Mouse (Mus musculus) lung, embryonic 16.5 days (tissue): ENCODE results near the gene Coro7. TPM values are rescaled to one million over a fixed set of nuclear protein-coding genes. Genes with fewer than 3 reads are reported as not detected.
A peak's percentile ranks its signal among the peaks of the same experiment; 100 is the strongest.
"Not testable (repeated sequence)": the region's sequence is repeated elsewhere in the genome, so short reads cannot be mapped to it uniquely, and the experiment has no call there.

ENCODE experiments used
- ATAC-seq: fragments of 200-750 bp; cut with Nextera tagmentation; 2 replicates; pipeline ENCODE4 v1.8.0; 2017; ENCODE audit warnings: low read depth, mild to moderate bottlenecking, moderate library complexity
- H3K27ac ChIP-seq: fragments of 300-500 bp; sonication (generic); 2 replicates; pipeline ENCODE4 v1.5.1; 2014; ENCODE audit warnings: mild to moderate bottlenecking, control low read depth, low read length
- H3K27me3 ChIP-seq: fragments of 300-500 bp; sonication (generic); 2 replicates; pipeline ENCODE4 v1.6.1; 2014; ENCODE audit warnings: low read depth, low read length, mixed read lengths; ENCODE audit not compliant: control insufficient read depth, insufficient read depth
- H3K36me3 ChIP-seq: fragments of 300-500 bp; sonication (generic); 2 replicates; pipeline ENCODE4 v1.6.1; 2014; ENCODE audit warnings: low read length; ENCODE audit not compliant: control insufficient read depth, insufficient read depth
- H3K4me1 ChIP-seq: fragments of 300-500 bp; sonication (generic); replicated peaks from 2 replicates; pipeline ENCODE4 v1.6.1; 2014; ENCODE audit warnings: low read length, mixed read lengths; ENCODE audit not compliant: control insufficient read depth, insufficient read depth
- H3K4me2 ChIP-seq: fragments of 300-500 bp; sonication (generic); 2 replicates; pipeline ENCODE4 v1.6.1; 2014; ENCODE audit warnings: low read depth, low read length, control low read depth
- H3K4me3 ChIP-seq: fragments of 300-500 bp; sonication (generic); 2 replicates; pipeline ENCODE4 v1.5.1; 2014; ENCODE audit warnings: mild to moderate bottlenecking, low read length, control low read depth
- H3K9ac ChIP-seq: fragments of 300-500 bp; sonication (generic); 2 replicates; pipeline ENCODE4 v1.6.1; 2014; ENCODE audit warnings: low read length, control low read depth
- H3K9me3 ChIP-seq: fragments of 300-500 bp; sonication (generic); 2 replicates; pipeline ENCODE4 v1.6.1; 2016; ENCODE audit warnings: low read length; ENCODE audit not compliant: control insufficient read depth
- WGBS: fragments of 180-500 bp; shearing (Covaris S2); extraction: QIAGEN DNeasy Blood & Tissue Kit; methylation state at CpG from one replicate; pipeline ENCODE4 v1.1.7; 2014; 5-methylcytosine and 5-hydroxymethylcytosine counted together
- polyA plus RNA-seq: library from polyadenylated mRNA; unstranded; fragments of >200 nt; fragmentation: Nextera tagmentation; extraction: Ambion mirVana; gene quantifications from 2 replicates; pipeline ENCODE4 v1.2.1, GENCODE M21; 2015

Gene Coro7
- polyA plus RNA-seq, 1 experiment from 2014 or later, result 18.3 TPM

DNA sequence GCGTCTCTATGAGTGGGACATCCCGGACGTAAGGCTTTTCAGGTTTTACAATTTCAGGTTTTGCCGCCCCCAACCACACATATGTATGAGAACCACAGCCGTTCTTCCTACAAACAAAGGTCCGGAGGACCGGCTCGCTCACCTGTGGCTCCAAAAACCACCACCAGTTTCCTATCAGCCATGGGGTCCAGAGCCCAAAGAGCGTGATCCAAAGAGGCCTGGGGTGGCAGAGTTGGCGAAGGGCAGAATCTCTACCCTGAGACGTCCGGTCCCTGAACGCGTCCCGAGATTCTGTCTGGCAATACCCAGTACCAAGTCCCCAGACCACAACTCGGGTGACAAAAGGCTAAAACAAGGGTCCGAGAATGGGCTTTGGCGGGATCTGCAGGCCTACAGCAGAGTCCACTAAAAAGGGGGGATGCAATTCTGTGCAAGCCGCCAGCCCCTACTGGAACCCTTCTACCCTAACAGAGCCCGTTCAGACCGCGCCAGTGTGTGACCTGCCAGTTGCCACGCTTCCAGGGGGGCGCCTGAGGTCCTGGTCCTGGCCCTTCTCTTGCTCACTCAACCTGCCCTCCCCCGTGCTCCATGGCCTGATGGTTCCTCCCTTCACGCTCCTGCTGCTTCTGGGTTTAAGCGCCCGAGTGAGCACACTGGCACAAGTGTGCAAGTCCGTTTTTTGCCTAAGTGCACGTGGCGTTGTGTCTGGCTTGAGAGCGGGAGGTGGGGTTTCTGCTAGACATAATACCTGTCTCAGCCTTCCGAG, 39.4 kb upstream of the Coro7 start, which contains the start of gene Nmral1:
Gene Nmral1, minus strand, starts transcription at position 604 of the 766 bp plus-strand sequence.
- Histone ChIP-seq H3K27ac (peak within 1 kb of the TSS; percentile 63), H3K9ac (peak within 1 kb of the TSS; percentile 82), H3K36me3 (peaks cover 10% of the 10 kb centered on the region), H3K4me3 (peak within 1 kb of the TSS; percentile 71), H3K4me2 (peak within 1 kb of the TSS; percentile 56), H3K4me1 (peaks cover 9% of the 10 kb centered on the region), H3K9me3 (no peaks in the 10 kb centered on the region), H3K27me3 (no peaks in the 10 kb centered on the region)
- 14% methylated on average over 33 of the region's 33 CpGs for WGBS
- ATAC-seq, result peak; percentile 89

DNA sequence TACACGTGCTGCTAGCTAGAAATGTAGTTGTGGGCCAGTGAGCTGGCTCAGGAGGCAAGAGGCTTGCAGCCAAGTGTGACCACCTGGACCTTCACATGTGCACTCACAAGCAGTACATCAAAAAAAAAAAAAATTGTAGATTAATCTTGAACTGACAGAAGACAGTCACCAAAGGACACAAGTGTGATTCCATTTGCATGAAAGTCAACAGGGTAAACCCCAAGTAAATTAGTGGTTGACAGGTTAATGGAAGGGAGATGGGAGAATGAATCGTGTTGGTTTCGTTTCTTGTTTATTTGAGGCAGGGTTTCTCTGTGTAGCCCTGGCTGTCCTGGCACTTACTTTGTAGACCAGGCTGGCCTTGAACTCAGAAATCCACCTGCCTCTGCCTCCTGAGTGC, 38.3 kb upstream of the Coro7 start:
- no peaks in the 10 kb centered on the region for H3K9me3 ChIP-seq
- H3K4me3 ChIP-seq, result peak overlapping the region; percentile 71
- H3K4me1 ChIP-seq, result peaks cover 9% of the 10 kb centered on the region
- 46% methylated on average over 3 of the region's 3 CpGs for WGBS
- peaks cover 10% of the 10 kb centered on the region for H3K36me3 ChIP-seq
- no peak for ATAC-seq
- H3K27ac ChIP-seq, result no peak overlapping the region
- H3K27me3 ChIP-seq, result no peaks in the 10 kb centered on the region
- H3K9ac ChIP-seq, result peak overlapping the region; percentile 82
- peak overlapping the region; percentile 56 for H3K4me2 ChIP-seq

DNA sequence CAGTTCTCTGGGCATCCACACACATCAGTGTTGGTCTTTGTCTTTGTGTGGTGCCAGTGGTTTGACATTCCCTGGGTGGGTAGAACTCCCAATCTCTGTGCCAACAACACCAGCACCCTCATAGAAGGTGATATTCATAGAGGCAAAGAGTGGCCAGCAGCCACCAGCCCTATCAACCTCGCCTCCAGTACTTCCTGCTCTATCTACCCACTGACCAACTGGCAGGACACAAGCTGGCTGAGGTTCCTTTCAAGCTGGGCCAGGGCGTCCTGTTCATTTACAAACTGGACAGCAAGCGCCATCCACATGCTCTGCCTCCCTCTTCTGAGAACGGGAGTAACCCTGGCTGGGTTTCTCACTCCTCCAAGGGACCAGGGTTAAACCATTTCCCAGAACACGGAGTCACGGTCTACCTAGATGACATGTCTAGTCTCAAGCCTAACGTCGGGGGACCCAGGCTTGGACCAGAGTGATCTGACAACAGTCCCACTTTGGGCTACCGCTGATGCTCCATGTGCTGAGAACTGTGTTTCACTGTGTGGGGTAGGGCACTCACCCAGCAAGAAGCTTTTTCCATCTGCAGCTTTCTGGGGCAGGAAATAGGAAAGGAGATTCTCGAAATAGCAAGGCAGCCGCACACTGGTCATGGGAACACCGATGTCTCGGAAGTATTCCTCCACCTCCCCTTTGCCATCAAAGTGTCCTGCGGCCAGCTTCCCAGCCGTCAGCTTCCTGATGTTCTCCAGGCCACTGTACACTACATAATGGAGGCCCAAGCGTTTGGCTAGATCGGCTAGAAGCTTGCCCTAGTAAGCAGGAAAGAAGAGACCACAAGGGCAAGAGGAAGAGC, 34.5 kb upstream of the Coro7 start:
- Histone ChIP-seq H3K4me2 (no peak overlapping the region), H3K9me3 (no peaks in the 10 kb centered on the region), H3K9ac (no peak overlapping the region), H3K4me3 (no peak overlapping the region), H3K27ac (no peak overlapping the region), H3K4me1 (peaks cover 4% of the 10 kb centered on the region), H3K27me3 (no peaks in the 10 kb centered on the region), H3K36me3 (peaks cover 19% of the 10 kb centered on the region)
- 85% methylated on average over 17 of the region's 17 CpGs for WGBS
- no peak for ATAC-seq

DNA sequence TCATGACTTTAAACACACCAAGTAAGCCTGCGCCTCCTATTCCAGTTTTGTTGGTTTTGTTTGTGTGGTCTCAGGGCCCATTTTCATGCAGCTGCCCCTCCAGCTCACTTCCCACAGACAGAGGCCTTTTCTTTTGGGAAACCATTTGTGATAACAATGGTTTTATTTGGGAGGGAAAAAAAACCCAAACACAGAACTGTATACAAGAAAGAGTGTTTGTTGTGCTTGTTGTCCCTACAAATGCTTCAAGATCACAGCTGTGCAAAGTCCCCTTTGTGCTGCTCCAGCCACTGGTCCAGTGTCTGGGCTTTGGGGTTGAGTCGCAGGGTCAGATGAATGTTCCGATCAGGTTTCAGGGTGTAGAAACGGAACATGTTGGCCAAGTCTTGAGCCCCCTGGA, 31.6 kb upstream of the Coro7 start:
- H3K27ac ChIP-seq, result no peak overlapping the region
- H3K4me3 ChIP-seq, result no peak overlapping the region
- no peaks in the 10 kb centered on the region for H3K9me3 ChIP-seq
- peaks cover 19% of the 10 kb centered on the region for H3K36me3 ChIP-seq
- H3K4me2 ChIP-seq, result no peak overlapping the region
- ATAC-seq, result no peak
- H3K9ac ChIP-seq, result no peak overlapping the region
- no peaks in the 10 kb centered on the region for H3K27me3 ChIP-seq
- H3K4me1 ChIP-seq, result no peaks in the 10 kb centered on the region
- 91% methylated on average over 4 of the region's 4 CpGs for WGBS

DNA sequence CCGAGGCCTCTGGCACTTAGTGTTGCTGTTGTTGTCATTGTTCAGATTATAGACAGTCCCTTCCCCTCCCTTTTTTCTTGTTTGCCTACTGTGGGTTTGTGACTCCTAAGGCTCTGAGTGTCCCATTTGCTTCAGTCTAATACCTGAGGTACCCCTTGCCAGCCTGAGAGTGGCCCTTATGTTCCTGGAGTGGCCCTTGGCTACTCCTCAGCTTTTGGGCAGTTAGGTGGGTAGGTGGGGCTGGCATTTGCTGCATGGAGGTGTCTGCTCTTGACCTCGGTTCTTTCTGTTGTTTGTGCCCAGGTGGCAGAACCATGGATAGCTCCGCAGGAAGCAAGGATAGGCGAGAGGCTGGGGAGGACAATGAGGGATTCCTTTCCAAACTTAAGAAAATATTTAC, 26.0 kb upstream of the Coro7 start:
- Histone ChIP-seq H3K4me2 (no peak overlapping the region), H3K27ac (no peak overlapping the region), H3K4me3 (no peak overlapping the region), H3K27me3 (no peaks in the 10 kb centered on the region), H3K4me1 (no peaks in the 10 kb centered on the region), H3K9me3 (no peaks in the 10 kb centered on the region), H3K9ac (no peak overlapping the region), H3K36me3 (peaks cover 21% of the 10 kb centered on the region)
- 51% methylated on average over 4 of the region's 4 CpGs for WGBS
- ATAC-seq, result no peak

DNA sequence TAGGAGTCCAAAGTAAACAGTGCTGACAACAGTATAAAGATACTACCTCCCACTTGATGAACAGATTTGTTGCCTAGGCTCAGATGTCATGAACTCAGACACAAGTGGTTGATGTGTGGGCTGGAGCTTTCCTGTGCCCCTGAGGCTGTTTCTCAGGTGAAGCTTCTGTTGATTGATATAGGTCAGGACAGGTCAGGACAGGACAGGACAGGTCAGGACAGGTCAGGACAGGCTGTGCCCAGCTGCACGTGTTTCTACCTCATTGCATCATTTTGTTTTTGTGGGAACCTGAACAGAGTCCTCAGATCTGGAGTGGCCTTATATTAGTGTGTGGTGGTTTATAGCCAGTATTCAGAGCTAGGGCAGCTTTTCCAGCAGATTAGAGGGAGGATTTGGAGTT, 23.1 kb upstream of the Coro7 start:
- Histone ChIP-seq H3K9ac (no peak overlapping the region), H3K4me3 (no peak overlapping the region), H3K9me3 (no peaks in the 10 kb centered on the region), H3K27ac (no peak overlapping the region), H3K36me3 (peaks cover 29% of the 10 kb centered on the region), H3K4me1 (no peaks in the 10 kb centered on the region), H3K27me3 (no peaks in the 10 kb centered on the region), H3K4me2 (no peak overlapping the region)
- 41% methylated on average over 1 of the region's 1 CpGs for WGBS
- ATAC-seq, result no peak

DNA sequence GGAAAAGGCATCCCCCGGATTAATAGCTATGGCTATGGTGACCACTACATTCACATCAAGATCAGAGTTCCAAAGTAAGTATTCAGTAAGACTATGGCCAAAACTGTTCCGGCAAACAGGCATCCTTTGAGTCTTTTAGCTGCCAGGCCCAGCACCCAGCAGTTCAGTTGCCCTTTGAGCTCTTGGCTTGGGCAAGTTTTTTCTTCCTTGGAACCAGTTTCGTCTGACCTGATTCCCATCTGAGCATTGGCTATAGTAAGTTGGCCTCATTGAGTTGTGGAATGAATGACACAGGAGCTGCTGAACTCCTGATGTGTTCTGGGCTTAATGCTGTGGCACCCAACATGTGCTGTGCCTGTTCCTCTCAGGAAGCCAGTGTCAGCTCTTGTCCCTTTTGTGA, 21.6 kb upstream of the Coro7 start:
- no peak overlapping the region for H3K27ac ChIP-seq
- no peak overlapping the region for H3K4me2 ChIP-seq
- WGBS, result 88% methylated on average over 3 of the region's 3 CpGs
- ATAC-seq, result no peak
- peaks cover 39% of the 10 kb centered on the region for H3K36me3 ChIP-seq
- no peaks in the 10 kb centered on the region for H3K27me3 ChIP-seq
- no peaks in the 10 kb centered on the region for H3K4me1 ChIP-seq
- no peak overlapping the region for H3K4me3 ChIP-seq
- H3K9me3 ChIP-seq, result no peaks in the 10 kb centered on the region
- H3K9ac ChIP-seq, result no peak overlapping the region

DNA sequence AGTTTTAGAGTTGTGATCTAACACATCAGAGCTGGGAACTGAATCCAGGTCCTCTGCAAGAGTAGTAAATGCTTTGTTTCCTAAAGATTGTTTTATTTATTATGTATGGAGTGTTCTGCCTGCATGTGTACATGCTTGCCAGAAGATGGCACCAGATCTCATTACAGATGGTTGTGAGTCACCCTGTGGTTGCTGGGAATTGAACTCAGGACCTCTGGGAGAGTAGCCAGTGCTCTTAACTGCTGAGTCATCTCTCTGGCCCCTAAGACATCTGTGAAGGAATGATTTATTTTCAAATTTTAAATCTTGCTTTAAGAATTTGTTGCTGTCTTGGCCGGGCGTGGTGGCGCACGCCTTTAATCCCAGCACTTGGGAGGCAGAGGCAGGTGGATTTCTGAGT, 9.8 kb upstream of the Coro7 start:
- H3K4me2 ChIP-seq, H3K27ac ChIP-seq, H3K9me3 ChIP-seq, ATAC-seq, H3K27me3 ChIP-seq, H3K4me3 ChIP-seq, H3K9ac ChIP-seq: not testable (repeated sequence)
- peaks cover 10% of the 10 kb centered on the region for H3K4me1 ChIP-seq
- H3K36me3 ChIP-seq, result peaks cover 36% of the 10 kb centered on the region
- 97% methylated on average over 4 of the region's 4 CpGs for WGBS

DNA sequence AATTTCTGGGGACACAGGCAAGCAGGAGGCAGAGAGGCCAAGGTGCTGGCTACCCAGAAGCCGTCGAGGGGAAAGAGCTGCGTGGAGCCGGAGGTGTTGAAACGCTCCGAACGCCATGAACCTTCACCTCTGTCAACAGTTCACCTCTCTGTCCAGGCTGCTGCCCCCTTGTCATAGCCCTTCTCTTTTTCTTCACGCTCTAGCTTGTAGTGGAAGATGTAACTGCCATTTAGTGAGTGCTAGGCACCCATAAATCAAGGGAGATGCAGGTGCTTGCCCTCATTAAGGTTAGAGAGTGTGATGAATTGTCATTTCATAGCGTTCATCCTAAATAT, 4.8 kb upstream of the Coro7 start:
- H3K27me3 ChIP-seq, result no peaks in the 10 kb centered on the region
- H3K9me3 ChIP-seq, result no peaks in the 10 kb centered on the region
- H3K4me3 ChIP-seq, result peak overlapping the region; percentile 96
- peak overlapping the region; percentile 97 for H3K9ac ChIP-seq
- H3K4me1 ChIP-seq, result peaks cover 13% of the 10 kb centered on the region
- peaks cover 10% of the 10 kb centered on the region for H3K36me3 ChIP-seq
- H3K27ac ChIP-seq, result peak overlapping the region; percentile 86
- H3K4me2 ChIP-seq, result peak overlapping the region; percentile 98
- no peak; the same call in 1 of the 2 replicates for ATAC-seq
- WGBS, result 0% methylated on average over 9 of the region's 9 CpGs
